Mouse (Mus musculus) embryonic fibroblast, embryonic 13.5 days (primary cell): ENCODE data around the gene Msantd2.

Experiments
- CTCF ChIP-seq: IDR thresholded peaks from 2 replicates; pipeline ENCODE4 v1.5.1; 2011; ENCODE audit warnings: mild to moderate bottlenecking, control low read depth, low read length, moderate library complexity, borderline replicate concordance; ENCODE audit not compliant: insufficient read depth
- POLR2A ChIP-seq: IDR thresholded peaks from 2 replicates; pipeline ENCODE4 v1.6.1; 2011; ENCODE audit warnings: low read depth, mild to moderate bottlenecking, control low read depth, low read length, moderate library complexity

- TF ChIP-seq POLR2A (no peak), CTCF (no peak)
Observed at GRCm38 (mm10) chr9:37456481-37456910, 32.6 kb upstream of the Msantd2 start.
